Mouse (Mus musculus): ENCODE measurements at regions not wholly inside any gene's neighbourhood (a gene's known extent, or its start where the extent isn't known, plus 50 kb on each side); places are given as distances from the start of the nearest gene placed in this dataset.

GRCm38 (mm10) chr1:137924156-137924555, 251.4 kb downstream of the Ptprc start:
- ATAC-seq, result no peak
- H3K27ac ChIP-seq, result no peak overlapping the region; the same call in 1 of the 2 replicates
- no peaks in the 10 kb centered on the region for H3K9me3 ChIP-seq
- no peaks in the 10 kb centered on the region for H3K27me3 ChIP-seq
- H3K4me3 ChIP-seq (replicated peaks), result no peak overlapping the region
- WGBS, result 89% methylated on average over 6 of the region's 6 CpGs
- H3K36me3 ChIP-seq, result 0 out of 2 replicates have a peak, but pooled peaks cover 3% of the 10 kb centered on the region
- H3K4me1 ChIP-seq (replicated peaks), result peaks cover 56% of the 10 kb centered on the region
- H3K4me2 ChIP-seq (replicated peaks), result no peak overlapping the region
- H3K9ac ChIP-seq (replicated peaks), result no peak overlapping the region

DNA sequence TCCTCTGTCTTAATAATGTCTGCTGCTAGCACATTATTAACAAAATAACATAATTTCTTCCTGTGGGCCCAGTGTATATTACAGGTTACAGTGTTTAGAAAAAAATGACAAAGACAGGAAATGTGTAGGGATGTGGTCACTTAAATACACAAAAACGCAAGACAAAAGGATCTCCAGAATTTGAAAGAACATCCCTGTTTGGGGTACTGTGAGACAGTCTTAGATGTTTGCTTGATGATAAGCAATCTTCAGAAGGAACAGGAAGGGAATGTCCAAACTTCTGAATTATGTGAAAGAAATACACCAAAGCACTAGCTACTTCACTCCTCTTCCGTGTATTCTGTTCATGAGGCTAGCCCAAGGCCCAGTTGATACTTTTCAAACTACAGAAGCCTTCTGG, 251.8 kb downstream of the Ptprc start:
- 0 out of 2 replicates have a peak, but pooled peaks cover 3% of the 10 kb centered on the region for H3K36me3 ChIP-seq
- H3K27ac ChIP-seq, result no peak overlapping the region
- H3K4me3 ChIP-seq (replicated peaks), result no peak overlapping the region
- H3K27me3 ChIP-seq, result no peaks in the 10 kb centered on the region
- peaks cover 52% of the 10 kb centered on the region for H3K4me1 ChIP-seq (replicated peaks)
- no peak overlapping the region for H3K9ac ChIP-seq (replicated peaks)
- no peak for ATAC-seq
- H3K9me3 ChIP-seq, result no peaks in the 10 kb centered on the region
- H3K4me2 ChIP-seq (replicated peaks), result no peak overlapping the region
- WGBS, result 95% methylated on average over 2 of the region's 2 CpGs

- H3K4me1 ChIP-seq (replicated peaks), result peaks cover 49% of the 10 kb centered on the region
- H3K36me3 ChIP-seq, result peaks cover 8% of the 10 kb centered on the region; the same call in 1 of the 2 replicates
- no peak overlapping the region for H3K4me2 ChIP-seq (replicated peaks)
- H3K27ac ChIP-seq, result no peak overlapping the region
- H3K27me3 ChIP-seq, result no peaks in the 10 kb centered on the region
- H3K4me3 ChIP-seq (replicated peaks), result no peak overlapping the region
- no peak for ATAC-seq
- 91% methylated on average over 7 of the region's 7 CpGs for WGBS
- H3K9ac ChIP-seq (replicated peaks), result no peak overlapping the region
- no peaks in the 10 kb centered on the region for H3K9me3 ChIP-seq
These were observed 252.7 kb downstream of the Ptprc start for GRCm38 (mm10) chr1:137922769-137923168.

- 84% methylated on average over 2 of the region's 2 CpGs for WGBS
These were observed 253.9 kb downstream of the Ptprc start for GRCm38 (mm10) chr1:137921592-137921991.

GRCm38 (mm10) chr1:137919739-137920563, 255.6 kb downstream of the Ptprc start:
- no peak overlapping the region for H3K4me2 ChIP-seq (replicated peaks)
- H3K27ac ChIP-seq, result no peak overlapping the region
- H3K36me3 ChIP-seq, result peaks cover 11% of the 10 kb centered on the region; the same call in 1 of the 2 replicates
- no peaks in the 10 kb centered on the region for H3K9me3 ChIP-seq
- H3K4me1 ChIP-seq (replicated peaks), result peaks cover 30% of the 10 kb centered on the region
- 0 out of 2 replicates have a peak, but pooled peaks have one; percentile 11 for ATAC-seq
- no peak overlapping the region for H3K4me3 ChIP-seq (replicated peaks)
- no peaks in the 10 kb centered on the region for H3K27me3 ChIP-seq
- WGBS, result 48% methylated on average over 6 of the region's 6 CpGs
- H3K9ac ChIP-seq (replicated peaks), result no peak overlapping the region

More at GRCm38 (mm10) chr1:137921592-137921991, 253.9 kb downstream of the Ptprc start:
- Histone ChIP-seq H3K27me3 (no peaks in the 10 kb centered on the region), H3K4me2 (replicated peaks) (no peak overlapping the region), H3K9ac (replicated peaks) (no peak overlapping the region), H3K4me3 (replicated peaks) (no peak overlapping the region), H3K27ac (peak overlapping the region; percentile 44), H3K9me3 (no peaks in the 10 kb centered on the region), H3K36me3 (peaks cover 11% of the 10 kb centered on the region; the same call in 1 of the 2 replicates), H3K4me1 (replicated peaks) (peaks cover 37% of the 10 kb centered on the region)
- no peak for ATAC-seq

- peaks cover 41% of the 10 kb centered on the region for H3K4me1 ChIP-seq (replicated peaks)
- WGBS, result 83% methylated on average over 1 of the region's 1 CpGs
- peaks cover 11% of the 10 kb centered on the region; the same call in 1 of the 2 replicates for H3K36me3 ChIP-seq
- no peak overlapping the region for H3K9ac ChIP-seq (replicated peaks)
- no peaks in the 10 kb centered on the region for H3K27me3 ChIP-seq
- ATAC-seq, result no peak
- no peaks in the 10 kb centered on the region for H3K9me3 ChIP-seq
- no peak overlapping the region for H3K4me3 ChIP-seq (replicated peaks)
- no peak overlapping the region for H3K4me2 ChIP-seq (replicated peaks)
- H3K27ac ChIP-seq, result no peak overlapping the region
These were observed 258.1 kb downstream of the Ptprc start for GRCm38 (mm10) chr1:137917449-137917848.

GRCm38 (mm10) chr1:137906883-137907282, 268.6 kb downstream of the Ptprc start:
- H3K4me2 ChIP-seq (replicated peaks), result peak overlapping the region; percentile 20; the same call in 1 of the 2 replicates
- H3K9me3 ChIP-seq, result no peaks in the 10 kb centered on the region
- H3K36me3 ChIP-seq, result peaks cover 10% of the 10 kb centered on the region; the same call in 1 of the 2 replicates
- H3K4me3 ChIP-seq (replicated peaks), result 0 out of 2 replicates have a peak overlapping the region, but pooled peaks have one; percentile 2
- H3K9ac ChIP-seq (replicated peaks), result no peak overlapping the region
- H3K4me1 ChIP-seq (replicated peaks), result peaks cover 57% of the 10 kb centered on the region
- WGBS, result 29% methylated on average over 5 of the region's 5 CpGs
- H3K27me3 ChIP-seq, result no peaks in the 10 kb centered on the region
- ATAC-seq, result no peak
- H3K27ac ChIP-seq, result no peak overlapping the region

GRCm38 (mm10) chr1:137906477-137906876, 269.0 kb downstream of the Ptprc start:
- Histone ChIP-seq H3K4me3 (replicated peaks) (0 out of 2 replicates have a peak overlapping the region, but pooled peaks have one; percentile 2), H3K9ac (replicated peaks) (no peak overlapping the region), H3K27me3 (no peaks in the 10 kb centered on the region), H3K4me2 (replicated peaks) (peak overlapping the region; percentile 20; the same call in 1 of the 2 replicates), H3K36me3 (peaks cover 7% of the 10 kb centered on the region; the same call in 1 of the 2 replicates), H3K9me3 (no peaks in the 10 kb centered on the region), H3K27ac (no peak overlapping the region), H3K4me1 (replicated peaks) (peaks cover 58% of the 10 kb centered on the region)
- WGBS, result 18% methylated on average over 3 of the region's 3 CpGs
- no peak for ATAC-seq

DNA sequence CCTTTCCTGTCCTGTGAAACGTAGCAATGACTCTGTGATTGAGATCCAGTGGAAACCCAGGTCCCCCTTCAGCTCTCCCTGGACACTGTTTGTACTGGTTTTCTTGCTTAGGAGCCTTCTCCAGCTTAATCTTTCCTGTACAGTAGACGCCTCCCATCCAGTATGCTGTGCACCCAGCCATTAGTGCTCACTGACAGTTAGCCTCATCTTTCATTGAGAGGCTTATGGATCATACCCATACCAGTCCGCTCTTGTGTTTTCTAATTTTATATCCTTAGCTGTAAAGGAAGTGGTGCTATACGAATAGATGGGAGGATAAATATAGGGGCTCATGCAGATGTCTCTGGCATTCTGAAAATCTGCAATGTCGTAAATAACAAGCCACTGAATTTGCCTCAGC, 269.9 kb downstream of the Ptprc start:
- peak overlapping the region; percentile 34 for H3K4me2 ChIP-seq (replicated peaks)
- H3K9me3 ChIP-seq, result no peaks in the 10 kb centered on the region
- H3K9ac ChIP-seq (replicated peaks), result no peak overlapping the region
- H3K27me3 ChIP-seq, result no peaks in the 10 kb centered on the region
- WGBS, result 65% methylated on average over 5 of the region's 5 CpGs
- ATAC-seq, result no peak
- peaks cover 58% of the 10 kb centered on the region for H3K4me1 ChIP-seq (replicated peaks)
- H3K36me3 ChIP-seq, result peaks cover 3% of the 10 kb centered on the region; the same call in 1 of the 2 replicates
- peak overlapping the region; percentile 35; the same call in 1 of the 2 replicates for H3K27ac ChIP-seq
- 0 out of 2 replicates have a peak overlapping the region, but pooled peaks have one; percentile 5 for H3K4me3 ChIP-seq (replicated peaks)

- H3K4me1 ChIP-seq (replicated peaks), result peaks cover 48% of the 10 kb centered on the region
- peak overlapping the region; percentile 60; the same call in 1 of the 2 replicates for H3K9ac ChIP-seq (replicated peaks)
- H3K4me2 ChIP-seq (replicated peaks), result peak overlapping the region; percentile 71
- ATAC-seq, result no peak
- H3K9me3 ChIP-seq, result no peaks in the 10 kb centered on the region
- H3K4me3 ChIP-seq (replicated peaks), result peak overlapping the region; percentile 74
- peak overlapping the region; percentile 77; the same call in 1 of the 2 replicates for H3K27ac ChIP-seq
- 6% methylated on average over 4 of the region's 4 CpGs for WGBS
- H3K36me3 ChIP-seq, result no peaks in the 10 kb centered on the region
- no peaks in the 10 kb centered on the region for H3K27me3 ChIP-seq
These were observed 272.2 kb downstream of the Ptprc start for GRCm38 (mm10) chr1:137903351-137903750.

- Histone ChIP-seq H3K4me2 (replicated peaks) (peak overlapping the region; percentile 71), H3K27me3 (no peaks in the 10 kb centered on the region), H3K27ac (peak overlapping the region; percentile 77), H3K36me3 (no peaks in the 10 kb centered on the region), H3K4me1 (replicated peaks) (peaks cover 49% of the 10 kb centered on the region), H3K9ac (replicated peaks) (peak overlapping the region; percentile 65), H3K9me3 (no peaks in the 10 kb centered on the region), H3K4me3 (replicated peaks) (peak overlapping the region; percentile 74)
- WGBS, result 24% methylated on average over 6 of the region's 6 CpGs
- ATAC-seq, result no peak
These were observed 272.6 kb downstream of the Ptprc start for GRCm38 (mm10) chr1:137902859-137903258.

GRCm38 (mm10) chr1:137901996-137902395, 273.5 kb downstream of the Ptprc start:
- Histone ChIP-seq H3K9me3 (no peaks in the 10 kb centered on the region), H3K4me3 (replicated peaks) (peak overlapping the region; percentile 74), H3K9ac (replicated peaks) (peak overlapping the region; percentile 65), H3K27me3 (no peaks in the 10 kb centered on the region), H3K4me1 (replicated peaks) (peaks cover 53% of the 10 kb centered on the region), H3K36me3 (no peaks in the 10 kb centered on the region), H3K4me2 (replicated peaks) (peak overlapping the region; percentile 71), H3K27ac (peak overlapping the region; percentile 77)
- no peak for ATAC-seq
- WGBS, result 38% methylated on average over 4 of the region's 4 CpGs
